Mouse (Mus musculus): ENCODE results near the gene D130043K22Rik. TPM values are rescaled to one million over a fixed set of nuclear protein-coding genes. Genes with fewer than 3 reads are reported as not detected.

Gene D130043K22Rik
- total RNA-seq, 2 experiments from 2014 or later: not detected

DNA sequence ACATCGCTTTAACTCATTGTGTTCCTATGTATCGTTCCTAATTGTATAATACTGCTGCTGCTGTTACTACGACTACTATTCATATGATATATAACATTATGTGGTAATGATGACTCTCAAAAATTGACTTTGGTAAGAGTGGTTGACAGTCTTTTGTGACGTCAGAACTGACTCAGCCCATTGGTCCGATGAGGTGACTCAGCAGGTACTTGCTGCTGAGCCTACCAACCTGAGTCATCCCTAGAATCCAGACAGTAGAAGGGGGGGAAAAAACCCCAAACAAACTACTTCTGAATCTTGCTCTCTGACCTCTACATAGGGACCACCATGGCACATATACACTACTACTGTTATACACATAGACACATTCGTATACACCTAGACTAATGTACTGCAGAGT is 103.9 kb downstream of the D130043K22Rik start:
- DNase-seq: no peak

Other genes with a start within 250 kb of the D130043K22Rik start
- gene Armh2, start 103.9 kb upstream of the D130043K22Rik start, total RNA-seq (2021): not detected
- gene Gmnn, start 83.2 kb upstream of the D130043K22Rik start, total RNA-seq (2021): 1 to 10 TPM; 2.3 to 4.9 TPM
- 10 to 100 TPM; 35.8 to 38.3 TPM for gene BC005537, start 43.5 kb upstream of the D130043K22Rik start, total RNA-seq (2021)
- 100 to 1,000 TPM; 138 to 147 TPM for gene Acot13, start 13.6 kb upstream of the D130043K22Rik start, total RNA-seq (2021)
- 1 to 10 TPM; 7.8 to 8.2 TPM for gene Tdp2, start 13.5 kb upstream of the D130043K22Rik start, total RNA-seq (2021)
- 1 to 10 TPM; 5.8 to 5.9 TPM for gene Aldh5a1, start 92.5 kb downstream of the D130043K22Rik start, total RNA-seq (2021)
- under 1 TPM; 0.40 to 0.43 TPM for gene Gpld1, start 98.0 kb downstream of the D130043K22Rik start, total RNA-seq (2021)
- 10 to 100 TPM; 35.2 to 39.6 TPM for gene Mrs2, start 175.2 kb downstream of the D130043K22Rik start, total RNA-seq (2021)
- gene Dcdc2a, start 210.9 kb downstream of the D130043K22Rik start, total RNA-seq (2021): not detected